Mouse (Mus musculus) forelimb bud, embryonic 11.5 days (tissue): ENCODE data around the gene Nemf.

Source experiments
- DNase-seq: peaks from one replicate; pipeline ENCODE4 v3.0.0-alpha.2; 2012; ENCODE audit warnings: low read depth, low spot score

The Nemf gene

GRCm38 (mm10) chr12:69306333-69306732, 50.6 kb downstream of the Nemf start:
- no peak for DNase-seq

- DNase-seq, result no peak
These were observed 52.9 kb downstream of the Nemf start for GRCm38 (mm10) chr12:69304051-69304450.

- no peak for DNase-seq
These were observed 54.8 kb downstream of the Nemf start for GRCm38 (mm10) chr12:69302171-69302570.

- no peak for DNase-seq
These were observed 56.6 kb downstream of the Nemf start for GRCm38 (mm10) chr12:69300391-69300790.

GRCm38 (mm10) chr12:69299831-69300230, 57.1 kb downstream of the Nemf start:
- DNase-seq, result no peak

- DNase-seq, result no peak
These were observed 57.7 kb downstream of the Nemf start for GRCm38 (mm10) chr12:69299231-69299630.

GRCm38 (mm10) chr12:69298281-69298680, 58.7 kb downstream of the Nemf start:
- DNase-seq, result no peak

GRCm38 (mm10) chr12:69297411-69298150, 59.4 kb downstream of the Nemf start:
- DNase-seq, result no peak

- peak; percentile 84 for DNase-seq
These were observed 60.2 kb downstream of the Nemf start, which contains the start of gene Klhdc2 for GRCm38 (mm10) chr12:69296511-69297410. Gene Klhdc2, plus strand, starts transcription at chr12:69296681.

GRCm38 (mm10) chr12:69295651-69296050, 61.3 kb downstream of the Nemf start:
- DNase-seq, result no peak

GRCm38 (mm10) chr12:69294936-69295335, 62.0 kb downstream of the Nemf start:
- DNase-seq, result no peak

- no peak for DNase-seq
These were observed 63.1 kb downstream of the Nemf start for GRCm38 (mm10) chr12:69293815-69294214.

GRCm38 (mm10) chr12:69292401-69292800, 64.6 kb downstream of the Nemf start:
- no peak for DNase-seq

GRCm38 (mm10) chr12:69288699-69289098, 68.3 kb downstream of the Nemf start:
- DNase-seq, result no peak

- DNase-seq, result no peak
These were observed 69.4 kb downstream of the Nemf start for GRCm38 (mm10) chr12:69287535-69287934.

- no peak for DNase-seq
These were observed 73.8 kb downstream of the Nemf start for GRCm38 (mm10) chr12:69283146-69283545.

- no peak for DNase-seq
These were observed 76.0 kb downstream of the Nemf start for GRCm38 (mm10) chr12:69280915-69281314.

GRCm38 (mm10) chr12:69279931-69280469, 77.0 kb downstream of the Nemf start:
- no peak for DNase-seq

- DNase-seq, result no peak
These were observed 88.0 kb downstream of the Nemf start for GRCm38 (mm10) chr12:69268956-69269355.

- DNase-seq, result no peak
These were observed 88.9 kb downstream of the Nemf start for GRCm38 (mm10) chr12:69267956-69268632.

- no peak for DNase-seq
These were observed 91.9 kb downstream of the Nemf start for GRCm38 (mm10) chr12:69265031-69265430.

GRCm38 (mm10) chr12:69262251-69262650, 94.7 kb downstream of the Nemf start:
- no peak for DNase-seq
